Mouse (Mus musculus): ENCODE measurements around the gene Elavl1. TPM values are rescaled to one million over a fixed set of nuclear protein-coding genes. Genes with fewer than 3 reads are reported as not detected.

Elavl1 gene
- total RNA-seq, 1 experiment from 2014 or later: 44.2 TPM

DNA sequence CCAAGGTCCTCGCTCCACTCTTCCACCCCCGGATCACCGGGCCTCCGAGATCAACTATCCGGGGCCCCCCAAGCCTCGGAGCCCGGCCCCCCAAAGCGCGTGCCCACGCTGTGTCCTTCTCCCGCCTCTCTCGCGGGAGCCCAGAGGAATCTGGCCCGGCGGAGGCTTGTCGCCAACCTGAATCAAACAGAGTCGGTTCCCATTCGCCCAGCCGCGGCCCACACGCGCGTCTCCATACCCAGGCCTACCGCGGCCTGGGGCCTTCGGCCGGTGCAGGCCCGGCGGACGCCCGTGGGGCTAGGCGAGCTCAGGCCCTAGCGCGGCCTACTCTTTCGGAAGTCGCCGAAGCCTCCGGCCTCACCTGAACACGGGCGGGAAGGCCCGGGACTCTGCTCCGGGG is 688 bp downstream of the Elavl1 start:
- ATAC-seq (replicated peaks; ENCODE audit: insufficient number of reproducible peaks, low FRiP score, low TSS enrichment, poor library complexity, severe bottlenecking): no peak

- no peak for ATAC-seq (replicated peaks; ENCODE audit: insufficient number of reproducible peaks, low FRiP score, low TSS enrichment, poor library complexity, severe bottlenecking)
Measured at GRCm38 (mm10) chr8:4323917-4324316, 1.3 kb downstream of the Elavl1 start.

DNA sequence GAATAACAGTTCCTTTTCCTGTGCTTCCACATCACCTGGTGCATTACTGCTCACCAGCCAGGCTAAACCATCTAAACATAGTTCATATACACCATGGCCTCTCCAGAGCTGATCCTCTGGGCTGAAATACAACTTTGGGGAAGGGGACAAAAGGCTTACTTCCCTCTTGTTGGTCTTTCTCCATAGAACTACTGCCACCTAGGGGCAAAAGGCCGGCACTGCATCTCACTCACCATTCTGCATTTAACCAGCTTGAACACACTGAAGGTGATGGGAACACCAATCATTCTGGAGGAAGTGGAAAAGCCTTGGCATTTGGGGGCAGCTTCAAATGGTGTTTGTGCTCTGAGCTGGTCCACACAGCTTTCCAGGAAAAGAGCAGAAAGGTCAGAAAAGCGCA is 2.7 kb downstream of the Elavl1 start:
- peak; percentile 58 for ATAC-seq (replicated peaks; ENCODE audit: insufficient number of reproducible peaks, low FRiP score, low TSS enrichment, poor library complexity, severe bottlenecking)

DNA sequence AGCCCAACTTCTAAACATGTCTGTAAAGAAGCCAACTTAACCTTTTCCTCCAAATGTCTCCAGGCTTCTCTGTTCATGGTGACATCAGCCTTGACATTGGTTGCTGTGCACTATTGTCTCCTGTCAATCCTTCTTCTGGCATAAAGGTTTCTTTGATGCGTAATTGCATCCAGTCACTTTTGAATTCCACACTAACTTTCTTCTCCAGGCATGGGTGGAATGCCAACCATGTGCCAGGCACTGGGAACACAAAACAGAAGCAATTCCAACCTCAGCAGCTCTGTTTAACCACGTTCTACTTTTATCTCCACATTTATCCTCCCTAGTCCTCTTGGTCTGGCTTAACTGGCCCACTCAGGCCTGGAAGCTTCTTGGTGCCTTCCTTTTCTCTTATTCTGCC is 4.2 kb downstream of the Elavl1 start:
- ATAC-seq (replicated peaks; ENCODE audit: insufficient number of reproducible peaks, low FRiP score, low TSS enrichment, poor library complexity, severe bottlenecking): no peak

DNA sequence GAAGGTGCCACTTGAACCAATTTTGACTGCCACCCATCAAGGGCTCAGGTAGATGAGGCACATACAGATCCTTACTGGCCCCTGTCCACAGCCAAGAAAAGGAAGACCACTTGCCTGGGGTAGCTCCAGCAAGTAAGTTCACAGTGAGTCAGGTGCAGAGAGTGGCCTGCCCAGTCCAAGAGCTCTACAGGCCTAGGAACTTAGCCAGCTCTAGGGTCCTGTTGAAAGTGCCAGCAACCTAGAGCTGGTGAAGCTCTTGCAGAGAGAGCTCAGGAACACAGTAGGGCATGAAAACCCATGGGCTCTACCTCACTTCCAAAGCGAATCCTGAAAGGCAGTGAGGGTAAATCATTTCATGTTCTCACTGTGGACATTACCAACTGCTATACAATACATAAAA is 4.8 kb downstream of the Elavl1 start:
- no peak for ATAC-seq (replicated peaks; ENCODE audit: insufficient number of reproducible peaks, low FRiP score, low TSS enrichment, poor library complexity, severe bottlenecking)

GRCm38 (mm10) chr8:4319573-4319872 is 5.7 kb downstream of the Elavl1 start:
- no peak for ATAC-seq (replicated peaks; ENCODE audit: insufficient number of reproducible peaks, low FRiP score, low TSS enrichment, poor library complexity, severe bottlenecking)

DNA sequence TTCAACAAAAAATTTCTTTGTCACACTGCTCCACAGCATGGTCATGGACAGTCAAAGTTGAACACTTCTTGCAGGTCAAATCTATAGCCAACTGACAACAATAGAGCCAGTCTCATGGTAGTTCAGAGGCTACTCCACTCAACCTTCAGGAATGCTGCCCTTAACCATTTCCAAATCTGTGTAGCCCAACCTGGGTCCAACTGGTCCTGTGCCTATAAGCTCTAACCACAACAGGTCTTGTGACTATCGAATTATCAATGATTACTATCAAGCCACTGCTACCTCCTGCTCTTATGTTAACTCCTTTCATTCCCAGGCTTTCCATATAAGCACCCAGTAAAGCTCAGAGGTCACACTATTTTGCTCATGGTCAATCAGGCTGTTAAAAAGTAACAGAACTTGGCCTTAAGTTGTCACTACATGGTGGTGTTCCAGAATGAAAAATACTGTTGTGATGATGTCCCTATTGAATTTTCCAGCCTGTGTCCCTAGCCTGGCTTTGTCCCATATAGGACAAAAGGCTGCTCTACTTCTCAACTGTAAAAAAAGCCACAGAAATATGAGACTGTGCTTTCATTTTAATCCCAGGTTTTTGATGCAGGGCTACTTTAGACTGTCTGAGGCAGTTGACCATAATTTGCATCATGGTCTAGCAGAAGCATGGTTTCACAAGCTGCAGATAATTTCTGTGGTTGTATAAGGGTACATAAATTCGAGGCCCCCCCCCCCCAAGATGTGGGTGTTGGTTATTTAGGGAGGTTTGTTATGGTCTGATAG is 6.2 kb downstream of the Elavl1 start:
- no peak for ATAC-seq (replicated peaks; ENCODE audit: insufficient number of reproducible peaks, low FRiP score, low TSS enrichment, poor library complexity, severe bottlenecking)

DNA sequence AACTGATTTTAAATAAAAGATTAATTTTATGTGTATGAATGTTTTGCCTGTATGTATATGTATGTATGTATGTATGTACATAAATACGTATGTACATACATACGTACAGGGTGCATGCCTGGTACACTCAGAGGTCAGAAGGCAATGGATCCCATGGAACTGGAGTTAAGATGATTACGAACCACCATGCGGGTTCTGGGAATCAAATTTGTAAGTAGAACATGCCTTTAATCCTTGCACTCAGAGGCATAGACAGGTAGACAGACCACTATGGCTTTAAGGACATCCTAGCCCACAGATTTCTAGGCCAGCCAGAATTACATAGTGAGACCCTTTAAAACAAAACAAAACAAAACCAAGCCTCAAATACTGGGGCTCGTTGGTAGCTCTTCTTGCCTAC is 7.1 kb downstream of the Elavl1 start:
- no peak for ATAC-seq (replicated peaks; ENCODE audit: insufficient number of reproducible peaks, low FRiP score, low TSS enrichment, poor library complexity, severe bottlenecking)

- no peak for ATAC-seq (replicated peaks; ENCODE audit: insufficient number of reproducible peaks, low FRiP score, low TSS enrichment, poor library complexity, severe bottlenecking)
Measured at GRCm38 (mm10) chr8:4314852-4315251, 10.4 kb downstream of the Elavl1 start.

GRCm38 (mm10) chr8:4313254-4314124 is 11.7 kb downstream of the Elavl1 start:
- no peak for ATAC-seq (replicated peaks; ENCODE audit: insufficient number of reproducible peaks, low FRiP score, low TSS enrichment, poor library complexity, severe bottlenecking)

GRCm38 (mm10) chr8:4312104-4312503 is 13.1 kb downstream of the Elavl1 start:
- no peak for ATAC-seq (replicated peaks; ENCODE audit: insufficient number of reproducible peaks, low FRiP score, low TSS enrichment, poor library complexity, severe bottlenecking)

DNA sequence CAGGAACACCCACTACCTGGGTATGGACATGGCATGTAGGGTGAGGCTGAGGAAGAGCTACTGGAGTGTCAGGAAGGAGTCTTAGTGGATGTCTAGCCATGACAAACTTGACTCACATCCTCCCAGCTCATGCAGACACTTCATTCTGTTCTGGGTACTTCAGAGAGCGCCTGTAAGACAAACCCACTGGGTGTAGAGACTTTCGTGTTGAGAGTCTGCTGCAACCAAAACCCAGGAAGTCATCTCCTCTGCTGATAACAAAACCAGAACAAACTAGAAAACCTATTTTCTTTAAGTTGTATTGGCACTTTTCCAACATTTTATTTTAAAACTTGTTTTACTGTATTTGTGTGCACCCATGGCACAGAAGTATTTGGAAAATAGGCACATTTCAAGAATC is 19.4 kb downstream of the Elavl1 start:
- no peak for ATAC-seq (replicated peaks; ENCODE audit: insufficient number of reproducible peaks, low FRiP score, low TSS enrichment, poor library complexity, severe bottlenecking)

DNA sequence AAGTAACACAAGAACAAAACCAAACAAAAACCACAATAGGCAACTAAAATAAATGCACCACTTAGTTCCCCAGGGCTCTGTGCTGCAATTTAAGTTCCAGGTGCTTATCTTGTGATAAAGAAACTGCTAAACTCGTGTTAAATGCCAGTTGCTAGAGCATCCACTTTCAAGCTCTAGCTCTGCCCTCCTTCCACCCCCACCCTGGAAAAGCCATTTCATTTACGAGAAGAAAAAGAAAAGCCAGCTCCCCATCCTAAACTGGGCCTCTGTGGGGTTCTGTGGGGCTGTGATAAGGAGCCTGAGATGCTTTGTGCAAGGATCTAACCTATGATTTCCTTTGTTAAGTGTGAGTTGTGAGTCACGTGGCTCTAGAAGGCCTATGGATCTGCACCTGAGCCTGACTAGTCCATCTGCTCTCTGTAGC is 21.1 kb downstream of the Elavl1 start:
- ATAC-seq (replicated peaks; ENCODE audit: insufficient number of reproducible peaks, low FRiP score, low TSS enrichment, poor library complexity, severe bottlenecking): no peak

- no peak for ATAC-seq (replicated peaks; ENCODE audit: insufficient number of reproducible peaks, low FRiP score, low TSS enrichment, poor library complexity, severe bottlenecking)
Measured at GRCm38 (mm10) chr8:4297822-4298221, 27.4 kb downstream of the Elavl1 start.

- no peak for ATAC-seq (replicated peaks; ENCODE audit: insufficient number of reproducible peaks, low FRiP score, low TSS enrichment, poor library complexity, severe bottlenecking)
Measured at GRCm38 (mm10) chr8:4292738-4293137, 32.5 kb downstream of the Elavl1 start.

- ATAC-seq (replicated peaks; ENCODE audit: insufficient number of reproducible peaks, low FRiP score, low TSS enrichment, poor library complexity, severe bottlenecking): no peak
Measured at GRCm38 (mm10) chr8:4276111-4276465, 49.1 kb downstream of the Elavl1 start.

GRCm38 (mm10) chr8:4275275-4276110 is 49.7 kb downstream of the Elavl1 start, which contains the start of gene Timm44:
Gene Timm44, minus strand, starts transcription at chr8:4275913.
- peak; percentile 98 for ATAC-seq (replicated peaks; ENCODE audit: insufficient number of reproducible peaks, low FRiP score, low TSS enrichment, poor library complexity, severe bottlenecking)

DNA sequence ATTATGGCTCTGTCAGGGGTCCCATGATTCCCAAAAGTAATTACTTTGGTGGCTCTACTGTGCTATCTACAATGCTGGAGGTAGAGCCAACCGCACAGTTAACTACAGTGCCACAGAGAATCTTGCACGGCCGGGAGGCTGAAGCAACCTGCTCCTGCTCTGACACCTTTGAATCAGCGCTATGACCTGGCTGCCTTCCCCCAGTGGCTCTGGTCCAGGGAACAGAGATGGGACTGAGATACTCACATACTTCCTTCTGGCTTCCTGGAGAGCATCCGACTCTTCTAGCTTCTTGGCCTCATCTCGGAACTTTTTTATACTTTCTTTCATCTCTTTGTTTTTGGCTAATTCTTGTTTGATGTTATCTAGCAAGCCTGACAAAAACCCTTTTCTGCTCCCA is 55.6 kb downstream of the Elavl1 start:
- no peak for ATAC-seq (replicated peaks; ENCODE audit: insufficient number of reproducible peaks, low FRiP score, low TSS enrichment, poor library complexity, severe bottlenecking)

GRCm38 (mm10) chr8:4267627-4268026 is 57.6 kb downstream of the Elavl1 start:
- ATAC-seq (replicated peaks; ENCODE audit: insufficient number of reproducible peaks, low FRiP score, low TSS enrichment, poor library complexity, severe bottlenecking): no peak

Data from monocyte, adult 5-6 weeks (primary cell).